Comparison of ENCODE assay signal across 32 mouse cellular contexts in the genomic region with DNA sequence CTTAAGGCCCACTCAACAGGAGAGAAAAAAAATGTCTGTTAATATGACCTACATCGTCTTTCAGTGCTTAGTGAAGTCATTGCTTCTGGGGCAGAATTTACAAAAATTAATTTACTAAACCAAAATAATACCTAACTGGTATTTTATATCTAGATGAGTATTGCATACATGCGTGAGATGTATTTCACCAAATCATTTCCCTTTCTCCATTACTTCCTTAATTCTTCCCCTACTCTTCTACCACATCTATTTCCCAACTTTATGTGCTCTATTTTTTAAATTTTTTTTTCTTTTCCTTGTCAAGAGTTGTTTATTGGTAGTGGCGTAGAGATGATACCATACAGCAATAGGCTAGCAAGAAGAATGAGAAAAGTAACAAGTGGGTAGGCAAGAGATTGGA.
"Had no signal": no experiment of that assay in that cellular context is flagged by ENCODE, and none has a peak within 500 bp of the region (broad histone marks: within the 10 kb centered on the region; RNA-seq: fewer than 3 reads in every experiment).

No protein-coding gene starts in this region.

- ATAC-seq: liver, embryonic 12.5 days; lung, postnatal 0 days; midbrain, embryonic 13.5 days; midbrain, embryonic 15.5 days; midbrain, embryonic 16.5 days had no signal

- H3K9ac ChIP-seq: limb, embryonic 12.5 days; limb, embryonic 13.5 days; limb, embryonic 15.5 days; liver, embryonic 12.5 days; liver, embryonic 13.5 days; liver, embryonic 14.5 days; liver, embryonic 15.5 days; lung, embryonic 14.5 days; lung, embryonic 15.5 days; midbrain, embryonic 12.5 days; midbrain, embryonic 13.5 days; midbrain, embryonic 15.5 days; neural tube, embryonic 12.5 days had no signal

- H3K36me3 ChIP-seq: limb, embryonic 10.5 days; limb, embryonic 12.5 days; limb, embryonic 13.5 days; limb, embryonic 15.5 days; liver, embryonic 12.5 days; liver, embryonic 13.5 days; liver, embryonic 15.5 days; lung, embryonic 15.5 days; midbrain, embryonic 10.5 days; midbrain, embryonic 12.5 days; midbrain, embryonic 13.5 days; midbrain, embryonic 15.5 days; neural tube, embryonic 12.5 days had no signal

- DNase-seq: left cerebral cortex, postnatal 4 days; liver; liver, embryonic 13.5 days; lung, adult 18-20 months; lung, adult 2 months; lung, embryonic 14.5 days; lung, postnatal 10 days; lung, postnatal 14 days; lung, postnatal 36 days; lung, postnatal 4 days; midbrain, embryonic 14.5 days had no signal

- H3K4me1 ChIP-seq: limb, embryonic 10.5 days; limb, embryonic 12.5 days; limb, embryonic 13.5 days; limb, embryonic 15.5 days; liver, embryonic 12.5 days; liver, embryonic 13.5 days; liver, embryonic 15.5 days; lung, embryonic 15.5 days; megakaryocyte, embryonic 14.5 days; midbrain, embryonic 10.5 days; midbrain, embryonic 12.5 days; midbrain, embryonic 13.5 days; midbrain, embryonic 15.5 days; neural tube, embryonic 12.5 days had no signal

- H3K4me2 ChIP-seq: limb, embryonic 12.5 days; limb, embryonic 13.5 days; limb, embryonic 15.5 days; liver, embryonic 11.5 days; liver, embryonic 12.5 days; liver, embryonic 13.5 days; liver, embryonic 15.5 days; lung, embryonic 14.5 days; lung, embryonic 15.5 days; midbrain, embryonic 11.5 days; midbrain, embryonic 12.5 days; midbrain, embryonic 13.5 days; midbrain, embryonic 15.5 days; neural tube, embryonic 12.5 days had no signal

- H3K4me3 ChIP-seq: left cerebral cortex, adult 2 months; limb, embryonic 10.5 days; limb, embryonic 12.5 days; limb, embryonic 13.5 days; limb, embryonic 15.5 days; liver, embryonic 12.5 days; liver, embryonic 13.5 days; liver, embryonic 15.5 days; lung, embryonic 15.5 days; megakaryocyte, embryonic 14.5 days; midbrain, embryonic 10.5 days; midbrain, embryonic 12.5 days; midbrain, embryonic 13.5 days; midbrain, embryonic 15.5 days; myocyte; neural tube, embryonic 12.5 days had no signal

- H3K27me3 ChIP-seq: limb, embryonic 12.5 days; limb, embryonic 13.5 days; limb, embryonic 15.5 days; liver, embryonic 12.5 days; liver, embryonic 13.5 days; liver, embryonic 15.5 days; lung, embryonic 15.5 days; megakaryocyte, embryonic 14.5 days; midbrain, embryonic 12.5 days; midbrain, embryonic 13.5 days; midbrain, embryonic 15.5 days; neural tube, embryonic 12.5 days had no signal

- H3K27ac ChIP-seq: left cerebral cortex, adult 2 months; limb, embryonic 10.5 days; limb, embryonic 12.5 days; limb, embryonic 13.5 days; limb, embryonic 15.5 days; liver, embryonic 12.5 days; liver, embryonic 13.5 days; liver, embryonic 14.5 days; liver, embryonic 15.5 days; lung, embryonic 15.5 days; macrophage; midbrain, embryonic 10.5 days; midbrain, embryonic 12.5 days; midbrain, embryonic 13.5 days; midbrain, embryonic 15.5 days; neural tube, embryonic 12.5 days had no signal

- H3K9me3 ChIP-seq: limb, embryonic 10.5 days; limb, embryonic 12.5 days; limb, embryonic 13.5 days; limb, embryonic 15.5 days; liver, embryonic 12.5 days; liver, embryonic 13.5 days; liver, embryonic 15.5 days; lung, embryonic 15.5 days; megakaryocyte, embryonic 14.5 days; midbrain, embryonic 10.5 days; midbrain, embryonic 12.5 days; midbrain, embryonic 13.5 days; midbrain, embryonic 15.5 days; neural tube, embryonic 12.5 days had no signal
